Mouse (Mus musculus): Measurements from ENCODE around the gene Usp20. TPM values are rescaled to one million over a fixed set of nuclear protein-coding genes. Genes with fewer than 3 reads are reported as not detected.

Gene Usp20
- total RNA-seq, 2 experiments from 2014 or later = 50.6 to 53.1 TPM

DNA sequence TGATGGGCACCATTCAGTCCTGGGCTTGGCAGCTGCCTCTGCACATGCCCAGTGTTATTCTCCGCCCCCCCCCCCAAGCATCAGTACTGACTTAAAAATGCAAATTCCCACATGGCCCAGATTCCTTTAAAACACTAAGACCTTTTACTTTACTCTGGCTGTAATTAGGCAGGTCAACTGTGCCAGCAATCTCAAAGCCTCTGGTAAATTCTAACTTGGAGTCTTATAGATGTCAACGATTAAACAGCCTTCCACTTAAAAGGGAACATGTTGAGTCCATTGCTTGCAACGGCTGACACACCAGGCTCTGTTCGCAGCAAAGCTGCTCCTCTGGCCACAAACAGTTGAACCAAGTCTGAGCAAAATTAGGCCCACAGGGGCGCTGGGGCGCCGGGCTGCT, 49.9 kb downstream of the Usp20 start:
- no peak for DNase-seq
- intact Hi-C loops (cut with DNase I) = no loop called here

DNA sequence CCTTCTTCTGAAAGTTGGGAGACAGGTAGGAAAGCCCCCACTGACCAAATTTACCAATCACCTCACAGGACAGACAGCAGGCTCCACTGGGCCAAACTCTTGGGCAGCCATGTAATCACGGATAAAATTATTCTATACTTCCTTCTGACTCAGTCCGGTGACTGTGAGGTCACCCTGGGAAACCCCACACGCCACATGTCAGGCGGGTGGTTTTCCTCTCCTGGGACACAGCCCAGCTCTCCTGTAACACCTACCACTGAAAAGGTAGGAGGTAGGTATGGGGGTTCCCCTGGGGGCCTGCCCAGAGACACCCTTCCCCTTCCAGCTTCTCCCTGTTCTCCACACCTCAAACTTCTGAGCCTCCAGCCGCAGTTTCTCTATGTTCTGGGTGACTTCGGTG, 54.7 kb downstream of the Usp20 start:
- intact Hi-C loops (cut with DNase I) = no loop called here
- no peak for DNase-seq

DNA sequence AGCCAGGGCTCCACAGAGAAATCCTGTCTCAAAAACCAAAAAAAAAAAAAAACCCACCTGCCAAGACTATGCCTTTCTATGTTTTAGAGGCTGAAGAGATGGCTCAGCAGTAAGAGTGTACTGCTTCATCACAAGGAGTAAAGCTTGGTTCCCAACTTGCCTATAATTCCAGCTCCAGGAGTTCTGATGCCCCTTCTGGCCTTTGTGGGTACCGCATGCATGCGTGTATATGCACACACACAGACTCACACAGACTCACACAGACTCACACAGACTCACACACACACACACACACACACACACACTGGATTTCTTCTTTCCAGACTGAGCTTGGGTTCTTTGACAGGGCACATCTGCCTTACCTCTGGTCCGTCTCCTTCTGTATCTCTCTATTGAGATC, 58.0 kb downstream of the Usp20 start:
- intact Hi-C loops (cut with DNase I) = no loop called here
- no peak for DNase-seq

DNA sequence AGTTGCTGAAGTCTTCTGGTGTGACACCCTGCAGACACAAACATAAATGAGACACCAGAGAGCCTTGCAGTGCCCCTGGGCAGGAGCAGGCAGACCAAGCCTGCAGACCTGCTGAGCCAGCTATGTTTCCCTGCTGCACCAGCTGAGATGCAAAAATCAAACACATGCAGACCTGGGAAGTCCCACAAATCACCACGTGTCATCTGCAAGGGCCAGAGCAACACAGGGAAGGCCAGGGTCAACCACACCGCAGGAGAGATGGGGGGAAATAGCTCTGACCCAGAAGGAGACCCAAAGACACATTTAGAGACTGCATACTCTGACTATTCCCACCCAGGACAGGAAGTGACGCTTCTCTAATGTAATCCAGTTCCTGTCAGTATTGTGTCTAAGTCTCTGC, 58.4 kb downstream of the Usp20 start:
- DNase-seq = no peak
- intact Hi-C loops (cut with DNase I) = no loop called here

DNA sequence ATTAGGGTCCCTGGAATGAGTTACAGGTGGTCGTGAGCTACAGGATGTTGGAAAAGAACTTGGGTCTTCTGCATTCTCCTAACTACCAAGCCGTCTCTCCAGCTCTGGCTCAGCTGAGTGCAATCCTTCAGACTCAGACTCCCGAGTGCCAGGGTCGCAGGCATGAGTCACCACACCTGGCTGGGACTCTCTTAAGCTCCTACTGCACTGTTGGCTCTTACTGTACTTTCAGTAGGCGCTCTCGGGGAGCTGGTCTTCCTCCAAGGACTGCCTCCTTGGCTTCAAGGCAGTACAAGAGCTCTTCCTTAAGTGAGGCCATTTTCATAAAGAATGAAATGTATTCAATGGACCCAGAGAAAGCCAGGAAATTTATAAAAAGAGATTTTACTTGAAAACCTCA, 59.3 kb downstream of the Usp20 start:
- DNase-seq = no peak
- intact Hi-C loops (cut with DNase I) = no loop called here

DNA sequence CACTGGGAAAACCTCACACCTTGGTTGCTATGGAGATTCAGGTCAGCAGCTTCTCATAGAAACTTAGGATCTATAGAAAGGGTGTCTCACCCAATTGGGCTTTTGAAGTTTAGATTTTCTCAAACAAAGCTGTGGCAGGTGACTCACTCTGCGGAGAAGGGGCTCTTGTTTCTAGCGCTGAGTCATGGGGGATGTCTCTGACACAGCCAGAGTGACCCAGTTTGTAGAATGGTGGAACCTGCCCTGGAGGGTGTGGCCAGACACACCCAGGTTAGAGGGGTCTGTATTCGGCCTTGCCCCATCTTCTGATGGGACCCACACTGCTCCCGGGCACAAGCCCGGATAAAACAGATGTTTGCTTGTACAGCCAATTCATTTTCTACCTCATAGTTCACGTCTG, 60.8 kb downstream of the Usp20 start:
- no peak for DNase-seq

DNA sequence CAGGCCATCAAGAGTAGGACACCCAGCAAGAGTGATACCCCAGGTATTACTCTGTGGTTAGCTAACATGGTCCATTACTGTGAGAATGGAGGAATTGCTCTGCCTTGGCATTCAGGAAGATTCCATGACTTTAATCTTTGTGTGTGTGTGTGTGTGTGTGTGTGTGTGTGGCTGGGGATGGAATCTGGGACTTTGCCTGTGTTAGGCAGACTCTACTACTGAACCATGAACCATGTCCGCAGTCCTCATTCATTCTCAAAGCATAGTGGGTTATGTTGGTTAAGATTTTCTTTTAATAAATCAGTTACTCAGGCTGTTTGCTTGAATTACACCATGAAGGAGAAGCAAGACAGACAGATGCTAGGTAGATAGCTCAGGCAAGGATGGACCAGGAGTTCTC, 61.8 kb downstream of the Usp20 start:
- DNase-seq = no peak
- intact Hi-C loops (cut with DNase I) = no loop called here

More for the DNA sequence above, 60.8 kb downstream of the Usp20 start:
- intact Hi-C loops (cut with DNase I) = no loop called here

DNA sequence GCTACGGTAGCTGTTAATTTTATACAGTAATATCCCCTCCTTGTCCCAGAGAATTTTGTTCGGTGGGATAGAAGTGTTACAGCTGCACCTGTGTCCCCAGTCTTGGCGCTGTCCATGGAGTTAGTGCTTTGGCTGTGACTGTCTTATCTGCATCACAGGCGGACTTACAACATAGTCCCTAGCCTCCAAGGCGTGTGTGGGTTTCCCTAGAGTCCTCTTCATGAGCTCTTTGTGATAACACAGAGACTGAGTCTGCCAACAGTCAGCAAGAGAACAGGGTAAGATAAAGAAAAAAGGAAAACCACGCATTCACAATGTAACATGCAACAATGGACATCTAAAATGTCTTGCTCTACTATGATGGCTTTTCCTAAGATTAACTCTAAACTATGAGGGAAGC, 66.0 kb downstream of the Usp20 start:
- intact Hi-C loops (cut with DNase I) = no loop called here
- DNase-seq = no peak

DNA sequence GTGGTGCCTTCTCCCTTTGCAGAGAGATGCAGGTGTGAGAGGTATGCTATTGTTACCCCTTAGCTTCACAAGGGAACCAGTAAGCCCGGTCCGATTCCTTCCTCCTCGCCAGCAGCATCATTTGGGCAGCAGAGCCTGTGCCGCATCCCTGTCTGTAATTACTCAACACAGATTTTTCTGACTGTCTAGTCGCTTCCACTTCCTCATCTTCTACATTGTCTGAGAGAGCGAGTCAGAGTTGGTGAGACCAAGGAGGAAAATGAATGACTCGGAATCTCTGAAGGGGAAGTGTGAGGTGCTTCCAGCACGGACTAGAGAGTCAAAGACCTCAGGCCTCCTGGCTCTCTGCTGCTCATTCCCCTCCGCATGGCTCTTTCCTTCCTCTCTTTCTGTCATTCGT, 70.4 kb downstream of the Usp20 start:
- intact Hi-C loops (cut with DNase I) = no loop called here
- no peak for DNase-seq

DNA sequence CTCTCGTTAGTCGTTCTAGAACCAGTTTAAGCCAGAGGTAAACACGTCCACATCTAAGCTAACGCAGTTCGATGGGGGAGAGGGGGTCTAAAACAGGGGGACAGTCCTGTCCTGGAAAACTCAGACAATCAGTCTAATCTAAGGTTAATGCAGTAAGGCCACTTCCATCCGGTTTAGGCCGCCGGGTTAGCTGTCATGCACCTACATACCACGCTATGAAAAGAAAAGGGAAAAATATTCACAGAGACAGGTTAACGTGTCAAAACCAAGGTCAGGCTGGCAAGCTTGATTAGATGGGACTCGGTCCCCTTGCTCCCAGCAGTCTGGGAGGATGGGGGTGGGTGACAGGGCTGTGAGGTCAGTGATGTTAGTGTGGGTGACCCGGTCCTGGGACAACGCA, 71.3 kb downstream of the Usp20 start:
- intact Hi-C loops (cut with DNase I) = no loop called here
- no peak for DNase-seq

DNA sequence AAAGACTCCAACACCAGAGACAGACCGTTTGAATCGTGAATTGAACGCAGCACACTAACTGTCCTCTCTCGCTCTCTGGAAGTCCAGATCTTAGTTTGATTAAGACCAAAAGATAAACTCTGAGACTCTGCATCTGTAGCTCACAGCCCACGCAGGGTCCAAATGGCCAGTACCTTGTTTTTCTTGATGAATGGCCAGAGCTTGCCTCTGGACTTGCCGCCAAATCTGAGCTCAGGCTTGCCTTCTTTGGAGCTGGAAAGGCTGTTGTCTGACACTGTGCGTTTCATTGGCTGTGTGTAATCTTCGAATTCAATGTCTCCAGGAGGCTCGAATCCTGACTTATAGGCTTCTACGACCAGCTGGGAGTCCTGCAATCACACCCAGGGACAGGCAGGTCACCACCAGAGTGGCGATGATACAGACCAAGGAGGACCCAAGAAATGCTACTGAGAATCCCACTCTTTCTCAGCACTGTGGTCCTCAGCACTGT, 71.8 kb downstream of the Usp20 start:
- intact Hi-C loops (cut with DNase I) = no loop called here
- peak in 1 of 2 experiments; percentile 28 for DNase-seq

DNA sequence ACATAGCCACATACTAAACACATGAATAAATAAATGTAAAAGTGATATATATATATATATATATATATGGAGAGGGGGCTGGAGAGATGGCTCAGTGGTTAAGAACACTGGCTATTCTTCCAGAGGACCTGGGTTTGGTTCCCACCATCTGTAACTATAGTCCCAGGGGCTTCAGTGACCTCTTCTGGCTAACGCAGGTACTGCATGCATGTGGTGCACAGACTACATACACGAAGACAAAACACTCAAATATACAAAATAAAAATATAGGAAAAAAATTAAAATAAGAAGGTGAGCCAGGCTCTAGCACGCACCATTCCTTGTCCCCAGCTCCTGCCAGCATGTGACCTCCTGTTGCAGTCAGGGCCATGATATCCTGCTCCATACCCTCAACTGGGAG, 74.0 kb downstream of the Usp20 start:
- no peak for DNase-seq
- intact Hi-C loops (cut with DNase I) = no loop called here

DNA sequence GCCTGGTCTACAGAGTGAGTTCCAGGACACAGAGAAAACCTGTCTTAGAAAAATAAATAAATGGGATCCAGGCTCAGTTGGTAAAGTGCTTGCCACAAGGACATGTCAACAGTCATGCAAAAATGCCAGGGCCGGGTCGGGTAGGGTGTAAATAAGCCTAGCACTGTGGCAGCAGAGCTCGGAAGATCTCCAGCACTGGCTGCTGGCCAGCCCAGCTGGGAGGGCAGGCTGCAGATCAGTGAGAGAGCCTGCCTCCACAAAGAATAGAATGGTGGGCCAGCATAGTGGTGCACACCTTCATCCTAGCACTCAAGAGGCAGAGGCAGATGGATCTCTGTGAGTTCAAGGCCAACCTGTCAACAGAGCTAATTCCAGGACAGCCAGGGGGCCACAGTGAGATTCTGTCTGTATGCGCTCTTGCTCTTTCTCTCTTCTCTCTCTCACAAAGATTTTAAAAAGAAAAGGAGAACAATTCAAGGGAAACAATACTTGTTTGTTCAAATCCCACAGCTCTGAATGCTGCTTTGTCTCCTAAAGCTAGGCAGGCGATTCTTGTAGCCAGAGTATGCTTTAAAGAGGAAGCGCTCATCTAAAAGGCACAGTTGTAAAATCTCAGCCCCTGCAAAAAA, 75.6 kb downstream of the Usp20 start:
- DNase-seq = no peak
- intact Hi-C loops (cut with DNase I) = no loop called here

DNA sequence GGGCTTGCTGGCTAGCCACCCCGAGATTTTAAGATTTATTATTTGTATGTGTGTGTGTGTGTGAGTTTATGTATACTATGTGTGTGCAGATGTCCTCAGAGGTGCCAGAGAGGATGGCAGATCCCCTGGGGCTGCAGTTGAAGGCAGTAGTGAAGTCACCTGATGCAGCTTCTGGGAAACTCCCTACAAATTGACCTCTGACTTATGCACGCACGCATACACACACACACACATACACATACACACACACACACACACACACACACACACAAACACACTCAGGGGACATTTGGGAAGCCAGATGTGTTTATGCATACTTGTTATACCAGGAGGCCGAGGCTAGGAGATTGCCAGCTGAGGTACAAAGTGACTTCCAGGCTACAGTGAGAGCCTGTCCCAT, 76.4 kb downstream of the Usp20 start:
- intact Hi-C loops (cut with DNase I) = no loop called here
- no peak for DNase-seq

DNA sequence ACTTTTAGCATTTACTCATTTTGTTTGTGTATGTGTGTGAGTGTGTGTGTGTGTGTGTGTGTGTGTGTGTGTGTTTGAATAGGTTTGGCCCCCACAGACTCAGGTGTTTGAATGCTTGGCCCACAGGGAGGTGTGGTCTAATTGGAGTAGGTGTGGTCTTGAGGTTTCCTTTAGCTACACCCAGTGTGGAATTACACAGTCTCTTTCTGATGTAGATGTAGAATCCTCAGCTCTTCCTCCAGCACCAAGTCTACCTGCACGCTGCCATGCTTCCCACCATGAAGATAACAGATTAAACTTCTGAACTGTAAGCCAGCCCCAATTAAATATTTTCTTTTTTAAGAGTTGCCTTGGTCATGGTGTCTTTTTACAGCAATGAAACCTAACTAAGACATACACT, 78.2 kb downstream of the Usp20 start:
- intact Hi-C loops (cut with DNase I) = no loop called here
- DNase-seq = no peak

DNA sequence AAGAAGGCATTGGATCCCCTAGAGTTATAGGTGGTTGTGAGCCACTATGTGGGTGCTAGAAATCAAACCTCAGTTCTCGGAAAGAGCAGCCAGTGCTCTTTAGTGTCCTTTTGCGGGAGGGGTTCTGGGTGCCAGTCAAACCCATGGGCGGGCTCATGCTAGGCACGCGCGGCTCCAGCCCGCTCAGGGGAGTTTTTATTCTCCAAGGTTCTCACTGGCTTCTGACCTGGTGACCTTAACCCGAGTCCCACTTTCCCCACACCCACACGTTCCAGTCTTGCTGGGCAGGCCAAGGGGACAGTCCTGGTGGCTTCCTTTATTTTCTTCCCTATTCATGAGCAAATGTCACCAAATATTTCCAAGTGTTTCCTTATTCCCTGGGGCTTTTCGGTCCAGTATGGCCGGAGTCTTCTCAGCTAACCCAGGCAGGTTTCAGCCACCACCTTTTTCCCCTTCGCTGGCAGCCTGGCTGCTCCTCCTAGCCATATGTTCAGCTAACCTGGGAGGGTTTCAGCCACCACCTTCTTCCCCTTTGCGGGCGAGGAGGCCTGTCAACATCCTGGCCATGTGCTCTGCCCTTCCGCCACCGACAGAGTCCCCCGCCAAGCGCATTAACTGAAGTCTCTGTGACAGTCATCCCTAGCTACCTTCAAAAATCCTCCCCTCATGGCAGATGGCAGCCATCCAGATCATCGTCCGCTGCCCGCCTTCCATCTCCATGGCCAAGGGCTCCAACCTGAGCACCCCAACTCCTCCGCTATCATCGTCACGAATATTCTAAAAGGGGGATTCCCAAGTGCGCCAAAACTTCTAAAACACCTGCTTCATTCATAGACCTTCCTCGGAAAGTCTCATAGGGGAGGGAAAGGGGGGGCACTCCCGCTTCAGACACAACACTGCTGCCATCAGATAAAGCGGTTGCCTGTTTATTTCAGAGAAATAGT, 79.0 kb downstream of the Usp20 start:
- DNase-seq = no peak
- intact Hi-C loops (cut with DNase I) = no loop called here

DNA sequence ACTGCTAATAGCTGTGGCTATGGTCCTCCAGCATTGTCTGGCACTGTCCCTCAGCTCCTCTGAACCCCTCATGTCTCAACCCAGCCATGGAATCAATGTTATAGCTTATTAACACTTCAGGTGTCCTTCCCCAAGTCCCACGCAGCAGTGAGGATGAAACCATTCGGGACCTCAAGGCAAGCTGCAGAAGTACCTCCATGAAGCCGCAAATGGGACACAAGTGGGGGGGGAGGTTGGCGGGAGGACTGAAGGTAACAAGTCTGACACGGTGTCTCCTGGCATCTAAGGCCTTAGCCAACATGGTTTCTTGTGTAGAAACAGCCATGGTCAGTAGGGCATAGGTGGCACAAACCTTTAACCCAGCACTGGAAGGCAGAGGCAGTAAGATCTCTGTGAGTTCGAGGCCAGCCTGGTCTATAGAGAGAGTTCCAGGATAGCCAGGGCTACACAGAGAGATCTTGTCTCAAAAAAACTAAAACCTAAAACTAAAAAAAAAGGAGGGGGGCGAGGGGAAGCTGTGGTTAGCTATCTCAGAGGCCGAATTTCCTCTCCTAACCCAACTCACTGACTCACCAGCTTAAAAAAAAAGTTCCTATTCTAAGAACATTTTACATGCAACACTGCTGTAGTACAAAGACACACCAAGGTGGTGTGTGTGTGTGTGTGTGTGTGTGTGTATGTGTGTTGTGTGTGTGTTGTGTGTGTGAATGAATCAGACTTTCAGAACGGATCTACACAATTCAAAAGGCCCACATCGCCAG, 80.0 kb downstream of the Usp20 start:
- intact Hi-C loops (cut with DNase I) = no loop called here

DNA sequence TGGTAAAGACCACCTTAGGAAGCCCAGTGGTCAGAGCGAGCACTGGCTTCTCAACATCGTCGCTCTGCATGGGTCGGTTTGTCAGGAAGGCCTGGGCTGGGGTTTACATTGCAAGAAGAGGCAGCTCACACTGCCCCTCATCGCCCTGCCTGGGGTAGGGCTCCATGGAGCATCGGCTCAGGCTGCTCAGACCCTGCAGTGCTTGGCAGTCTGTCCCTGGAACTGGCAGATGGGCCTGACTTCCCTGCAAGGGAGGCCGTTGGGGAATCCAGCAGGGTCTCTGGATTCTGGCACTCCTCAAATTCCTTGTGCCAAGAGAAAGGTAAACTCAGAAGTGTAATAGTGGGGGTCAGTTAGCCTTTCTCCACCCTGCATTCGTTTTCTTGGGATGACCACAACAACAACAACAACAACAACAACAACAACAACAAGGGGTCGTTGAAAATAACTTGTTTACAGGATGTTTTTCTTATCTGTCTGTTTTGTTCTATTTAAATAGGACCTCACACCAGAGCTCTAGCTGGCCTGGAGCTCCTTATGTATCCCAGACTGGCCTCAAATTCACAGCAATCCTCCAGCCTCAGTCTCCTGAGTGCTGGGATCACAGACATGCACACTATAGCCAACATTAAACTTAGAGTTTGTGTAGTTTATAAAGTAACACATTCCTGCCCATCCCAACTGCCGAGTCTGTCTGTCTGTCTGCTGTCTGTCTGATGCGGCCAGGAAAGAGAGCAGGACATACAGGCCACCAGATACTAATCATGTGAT, 84.1 kb downstream of the Usp20 start:
- intact Hi-C loops (cut with DNase I) = no loop called here
- DNase-seq = no peak

More for the DNA sequence above, 80.0 kb downstream of the Usp20 start:
- DNase-seq = no peak

DNA sequence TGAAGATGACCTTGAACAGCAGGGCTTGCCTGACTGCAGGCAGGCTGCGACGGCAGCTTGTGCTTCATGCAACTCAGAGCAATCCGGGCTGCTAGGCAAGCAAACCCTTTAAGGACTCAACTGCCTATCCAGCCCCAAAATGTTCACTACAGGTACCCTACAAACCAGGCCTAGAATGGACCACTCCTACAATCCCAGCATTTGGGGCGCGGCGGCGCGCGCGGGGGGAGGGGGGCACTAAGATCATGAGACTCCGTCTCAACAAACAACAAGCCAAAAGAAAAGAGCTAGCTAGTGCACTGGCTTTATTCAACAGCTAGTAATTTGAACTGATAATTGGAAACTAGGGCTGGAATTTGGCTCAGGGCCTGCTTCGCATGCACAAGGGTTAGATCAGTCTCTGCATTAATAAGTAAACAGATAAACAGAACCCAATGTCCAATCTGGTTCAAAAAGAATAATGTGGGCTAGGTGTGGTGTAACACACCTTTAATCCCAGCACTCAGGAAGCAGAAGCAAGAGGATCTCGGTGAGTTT, 85.0 kb downstream of the Usp20 start:
- no peak for DNase-seq
- intact Hi-C loops (cut with DNase I) = no loop called here

DNA sequence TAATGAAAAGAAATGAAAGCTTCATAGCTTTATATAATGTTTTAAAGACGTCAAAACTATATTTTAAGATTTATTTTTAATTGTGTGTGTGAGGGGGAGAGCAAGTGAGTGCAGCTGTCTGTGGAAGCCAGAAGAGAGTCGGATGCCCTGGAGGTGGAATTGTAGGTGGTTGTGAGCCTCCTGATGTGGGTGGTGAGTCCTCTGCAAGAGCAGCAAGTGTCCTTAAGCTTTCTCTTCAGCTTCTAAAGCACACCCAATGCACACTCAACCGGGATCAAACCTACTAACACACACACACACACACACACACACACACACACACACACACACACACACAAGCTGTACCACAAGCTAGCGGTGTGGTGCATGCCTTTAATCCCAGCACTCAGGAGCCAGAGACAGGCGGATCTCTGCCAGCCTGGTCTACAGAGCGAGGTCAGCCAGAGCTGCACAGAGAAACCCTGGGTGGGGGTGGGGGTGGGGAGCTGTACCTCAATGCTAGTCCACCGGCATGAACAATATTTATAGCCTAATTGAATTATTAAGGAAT, 85.7 kb downstream of the Usp20 start:
- no peak for DNase-seq
- intact Hi-C loops (cut with DNase I) = no loop called here

Data from heart, postnatal 36 days (tissue).